Mouse (Mus musculus) ES-Bruce4 (cell line): ENCODE measurements around the gene Sfxn5.

Experiments
- CTCF ChIP-seq: IDR thresholded peaks from one replicate; pipeline ENCODE4 v1.8.1; 2011; ENCODE audit warnings: low read depth, low read length
- EP300 ChIP-seq: IDR thresholded peaks from 2 replicates; pipeline ENCODE4 v1.6.1; 2011; ENCODE audit warnings: low read depth, low read length; ENCODE audit not compliant: insufficient read depth

GRCm38 (mm10) chr6:85332351-85332999, 747 bp downstream of the Sfxn5 start:
- no peak for TF ChIP-seq CTCF
- no peak for TF ChIP-seq EP300
